Mouse (Mus musculus) spleen, adult 12 weeks (tissue): ENCODE results near the gene Med13l.

Experiments used
- DNase-seq: peaks from one replicate; pipeline ENCODE4 v3.0.0; 2022; ENCODE audit warnings: low spot score

Gene Med13l

GRCm38 (mm10) chr5:118732651-118733050 is 172.2 kb downstream of the Med13l start:
- no peak for DNase-seq

GRCm38 (mm10) chr5:118733566-118733965 is 173.1 kb downstream of the Med13l start:
- no peak for DNase-seq

DNA sequence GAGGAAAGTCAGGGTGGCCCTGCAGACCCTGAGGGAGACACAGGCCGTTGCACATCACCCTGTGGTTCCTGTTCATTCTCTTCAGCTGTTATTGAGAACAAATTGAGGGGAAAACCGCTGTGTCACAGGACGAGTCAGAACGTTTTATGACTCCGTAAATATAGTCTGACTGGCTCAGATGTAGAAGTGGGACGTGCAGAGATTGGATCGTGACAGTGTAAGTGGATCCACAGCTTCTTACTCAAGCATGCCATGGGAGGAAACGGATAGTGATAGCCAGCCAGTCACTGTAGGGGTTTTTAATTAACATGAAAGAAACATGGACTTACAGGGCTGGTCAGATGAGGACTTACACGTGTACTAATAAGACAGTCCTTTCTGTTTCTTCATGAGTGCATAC is 174.0 kb downstream of the Med13l start:
- DNase-seq: no peak

GRCm38 (mm10) chr5:118735738-118736137 is 175.3 kb downstream of the Med13l start:
- no peak for DNase-seq

- peak; percentile 33 for DNase-seq
Measured at GRCm38 (mm10) chr5:118737548-118737947, 177.1 kb downstream of the Med13l start.

DNA sequence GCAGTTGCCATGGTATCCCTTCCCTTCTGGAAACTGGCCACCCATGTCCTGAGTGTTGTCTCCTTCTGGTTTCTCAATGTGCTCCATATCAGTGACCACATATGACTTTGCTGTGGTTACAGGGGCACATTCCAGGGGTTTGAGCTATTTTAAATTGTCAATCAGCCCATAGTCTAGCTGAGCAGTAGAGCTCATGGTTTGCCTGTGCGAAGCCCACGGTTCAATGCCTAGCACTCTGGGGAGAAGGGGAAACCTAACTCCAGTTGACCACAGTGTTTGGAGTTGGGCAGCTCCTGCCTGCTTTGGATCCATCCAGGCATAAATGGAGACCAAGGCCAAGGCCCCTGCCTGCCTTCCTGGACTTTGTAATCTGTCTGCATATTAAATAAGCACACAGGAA is 182.6 kb downstream of the Med13l start:
- DNase-seq: no peak

- no peak for DNase-seq
Measured at GRCm38 (mm10) chr5:118747026-118747425, 186.5 kb downstream of the Med13l start.

- DNase-seq: no peak
Measured at GRCm38 (mm10) chr5:118751446-118752179, 191.1 kb downstream of the Med13l start.

DNA sequence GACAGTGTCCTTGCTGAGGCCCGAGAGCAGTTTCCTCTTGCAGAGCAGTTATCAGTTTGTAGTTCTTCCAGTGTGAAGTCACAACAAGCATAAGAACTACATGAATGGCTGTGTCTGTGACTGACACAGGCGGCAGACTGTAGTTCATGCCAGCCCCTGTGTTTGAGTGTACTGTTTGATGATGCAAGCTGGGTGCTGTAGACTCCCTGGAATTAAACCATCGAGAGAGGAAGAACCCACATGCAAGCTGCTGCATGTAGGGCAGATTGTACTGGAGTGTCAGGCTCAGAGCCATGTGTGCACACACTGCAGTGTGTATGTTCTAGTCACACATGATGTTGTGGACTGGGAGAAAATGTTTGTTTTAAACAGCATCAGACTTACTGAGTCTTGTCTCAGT is 192.4 kb downstream of the Med13l start:
- DNase-seq: no peak

- no peak for DNase-seq
Measured at GRCm38 (mm10) chr5:118753471-118754044, 193.1 kb downstream of the Med13l start.

GRCm38 (mm10) chr5:118754191-118754759 is 193.8 kb downstream of the Med13l start:
- DNase-seq: no peak

DNA sequence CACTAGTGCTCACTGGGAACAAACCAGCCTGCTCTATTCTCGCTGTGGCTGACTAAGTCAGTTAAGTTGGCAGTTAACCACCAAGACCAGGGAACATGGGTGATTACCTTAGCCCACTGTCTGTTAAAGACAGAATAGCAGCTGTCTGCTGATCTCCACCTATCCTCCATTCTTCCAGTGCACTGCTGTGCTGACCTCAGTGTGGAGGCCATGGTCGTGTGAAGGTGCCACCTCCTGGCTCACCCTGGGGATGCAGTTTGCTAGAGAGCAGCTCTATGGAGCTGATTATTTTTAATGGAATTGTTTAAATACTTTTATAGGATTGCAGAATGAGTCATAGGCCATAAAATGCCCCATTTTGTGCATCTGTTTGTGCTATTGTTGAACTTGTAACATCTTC is 195.6 kb downstream of the Med13l start:
- no peak for DNase-seq

- no peak for DNase-seq
Measured at GRCm38 (mm10) chr5:118757396-118758301, 197.2 kb downstream of the Med13l start.

- no peak for DNase-seq
Measured at GRCm38 (mm10) chr5:118760986-118761385, 200.5 kb downstream of the Med13l start.

DNA sequence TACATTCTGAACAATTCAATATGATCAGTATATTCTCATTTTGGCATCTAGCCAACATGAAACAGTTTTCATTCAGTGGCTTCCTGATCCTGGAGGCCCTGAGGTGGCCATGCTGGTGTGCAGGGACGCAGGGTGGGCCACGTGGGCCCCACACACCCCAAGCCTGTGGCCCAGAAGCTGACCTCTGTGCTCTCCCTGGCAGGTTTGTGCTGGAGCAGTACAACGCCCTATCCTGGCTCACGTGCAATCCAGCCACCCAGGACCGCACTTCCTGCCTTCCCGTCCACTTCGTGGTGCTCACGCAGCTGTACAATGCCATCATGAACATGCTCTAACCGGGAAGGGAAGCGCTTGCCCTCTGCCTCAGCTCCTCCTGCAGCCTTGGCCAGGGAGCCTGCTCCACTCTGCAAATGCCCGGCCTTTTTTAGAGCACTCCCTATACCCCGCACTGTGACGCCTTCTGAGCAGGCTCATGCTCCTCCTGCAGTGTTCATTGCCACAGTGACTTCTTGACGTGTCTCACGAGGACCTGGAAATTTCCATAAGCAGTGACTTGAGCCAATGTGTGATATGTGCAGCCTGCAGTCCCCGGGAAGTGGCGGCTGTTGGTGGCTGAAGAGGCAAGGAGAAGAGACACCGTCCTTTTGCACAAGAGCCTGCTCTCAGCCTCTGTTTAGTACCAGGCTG is 202.2 kb downstream of the Med13l start:
- DNase-seq: no peak

GRCm38 (mm10) chr5:118763353-118763752 is 202.9 kb downstream of the Med13l start:
- no peak for DNase-seq

- DNase-seq: no peak
Measured at GRCm38 (mm10) chr5:118769143-118769542, 208.7 kb downstream of the Med13l start.

- no peak for DNase-seq
Measured at GRCm38 (mm10) chr5:118773866-118774265, 213.4 kb downstream of the Med13l start.

- no peak for DNase-seq
Measured at GRCm38 (mm10) chr5:118776396-118776795, 215.9 kb downstream of the Med13l start.

- peak; percentile 34 for DNase-seq
Measured at GRCm38 (mm10) chr5:118781598-118781997, 221.1 kb downstream of the Med13l start.

- no peak for DNase-seq
Measured at GRCm38 (mm10) chr5:118782139-118782538, 221.7 kb downstream of the Med13l start.

DNA sequence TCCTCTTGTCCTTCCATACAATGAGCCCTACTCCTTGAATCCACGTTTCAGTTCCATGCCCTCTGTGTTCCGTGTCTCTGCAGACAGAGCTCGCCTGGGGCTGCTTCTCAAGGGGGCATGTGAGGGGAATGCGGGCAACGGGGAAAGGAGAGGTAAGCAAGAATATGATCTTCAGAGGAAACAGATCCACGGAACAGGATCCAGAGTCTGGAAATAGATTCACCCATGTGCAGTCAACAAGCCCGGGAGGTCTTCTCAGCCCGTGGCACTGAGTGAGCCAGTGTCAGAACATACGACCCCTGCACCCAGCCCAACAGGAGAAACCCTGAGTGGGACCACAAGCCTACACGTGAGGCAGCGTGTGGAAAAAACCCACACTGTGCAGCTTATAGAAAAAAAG is 228.7 kb downstream of the Med13l start:
- no peak for DNase-seq
